Mouse (Mus musculus) midbrain, embryonic 16.5 days (tissue): ENCODE data around the gene Uhrf1. TPM values are rescaled to one million over a fixed set of nuclear protein-coding genes. Genes with fewer than 3 reads are reported as not detected.
A peak's percentile ranks its signal among the peaks of the same experiment; 100 is the strongest.

Experiments used
- ATAC-seq: fragments of 200-750 bp; cut with Nextera tagmentation; 2 replicates; pipeline ENCODE4 v1.8.0; 2017; ENCODE audit warnings: moderate TSS enrichment
- H3K27ac ChIP-seq: fragments of 300-500 bp; sonication (generic); 2 replicates; pipeline ENCODE4 v1.5.1; 2014; ENCODE audit warnings: mild to moderate bottlenecking, low read length, mixed read lengths
- H3K27me3 ChIP-seq: fragments of 300-500 bp; sonication (generic); 2 replicates; pipeline ENCODE4 v1.6.1; 2014; ENCODE audit warnings: low read depth, low read length, mixed read lengths; ENCODE audit not compliant: control insufficient read depth, insufficient read depth
- H3K36me3 ChIP-seq: fragments of 300-500 bp; sonication (generic); 2 replicates; pipeline ENCODE4 v1.6.1; 2014; ENCODE audit warnings: mild to moderate bottlenecking, low read length, moderate library complexity, mixed read lengths; ENCODE audit not compliant: control insufficient read depth, insufficient read depth
- H3K4me1 ChIP-seq: fragments of 300-500 bp; sonication (generic); 2 replicates; pipeline ENCODE4 v1.6.1; 2014; ENCODE audit warnings: mild to moderate bottlenecking, low read length, mixed read lengths; ENCODE audit not compliant: control insufficient read depth, insufficient read depth
- H3K4me2 ChIP-seq: fragments of 300-500 bp; sonication (generic); 2 replicates; pipeline ENCODE4 v1.6.1; 2014; ENCODE audit warnings: mild to moderate bottlenecking, low read length, mixed read lengths
- H3K4me3 ChIP-seq: fragments of 300-500 bp; sonication (generic); 2 replicates; pipeline ENCODE4 v1.5.1; 2014; ENCODE audit warnings: low read depth, mild to moderate bottlenecking, low read length, moderate library complexity, mixed read lengths
- H3K9ac ChIP-seq: fragments of 300-500 bp; sonication (generic); 2 replicates; pipeline ENCODE4 v1.6.1; 2014; ENCODE audit warnings: low read depth, low read length, mixed read lengths
- H3K9me3 ChIP-seq: fragments of 300-500 bp; sonication (generic); replicated peaks from 2 replicates; pipeline ENCODE4 v1.6.1; 2014; ENCODE audit warnings: mild to moderate bottlenecking, low read length, mixed read lengths; ENCODE audit not compliant: control insufficient read depth, poor library complexity, severe bottlenecking
- WGBS: fragments of 180-500 bp; shearing (Covaris S2); extraction: QIAGEN DNeasy Blood & Tissue Kit; methylation state at CpG from one replicate; pipeline ENCODE4 v1.1.7; 2014; 5-methylcytosine and 5-hydroxymethylcytosine counted together
- polyA plus RNA-seq: library from polyadenylated mRNA; unstranded; fragments of >200 nt; fragmentation: Nextera tagmentation; extraction: Ambion mirVana; gene quantifications from 2 replicates; pipeline ENCODE4 v1.2.1, GENCODE M21; 2015

Uhrf1 gene
- polyA plus RNA-seq, 1 experiment from 2014 or later = 11.6 TPM

DNA sequence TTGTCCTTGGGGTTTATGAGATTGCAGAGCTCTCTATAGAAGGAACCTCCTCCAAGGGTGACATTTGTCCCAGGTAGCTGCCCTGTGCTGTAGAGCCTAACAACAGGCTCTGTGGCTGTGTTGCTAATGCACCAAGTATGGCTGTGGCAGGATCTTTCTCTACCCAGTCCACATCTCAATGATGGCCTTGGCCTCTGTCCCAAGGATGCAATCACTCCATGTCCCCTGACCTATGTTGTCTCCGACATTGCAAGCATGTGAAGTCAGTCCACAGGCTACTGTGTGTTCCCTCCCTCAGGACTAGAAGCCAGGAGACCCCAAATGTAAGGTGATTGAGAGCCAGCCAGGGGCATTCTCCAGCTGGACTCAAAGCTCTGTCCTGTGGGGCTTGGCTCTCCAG, 56.7 kb downstream of the Uhrf1 start:
- ATAC-seq = no peak
- Histone ChIP-seq H3K9ac (no peak overlapping the region), H3K4me1 (peaks cover 3% of the 10 kb centered on the region; the same call in 1 of the 2 replicates), H3K9me3 (no peaks in the 10 kb centered on the region), H3K27me3 (no peaks in the 10 kb centered on the region), H3K27ac (peak overlapping the region; percentile 10; the same call in 1 of the 2 replicates), H3K36me3 (peaks cover 13% of the 10 kb centered on the region; the same call in 1 of the 2 replicates), H3K4me3 (no peak overlapping the region), H3K4me2 (no peak overlapping the region)
- 87% methylated on average over 1 of the region's 1 CpGs for WGBS

DNA sequence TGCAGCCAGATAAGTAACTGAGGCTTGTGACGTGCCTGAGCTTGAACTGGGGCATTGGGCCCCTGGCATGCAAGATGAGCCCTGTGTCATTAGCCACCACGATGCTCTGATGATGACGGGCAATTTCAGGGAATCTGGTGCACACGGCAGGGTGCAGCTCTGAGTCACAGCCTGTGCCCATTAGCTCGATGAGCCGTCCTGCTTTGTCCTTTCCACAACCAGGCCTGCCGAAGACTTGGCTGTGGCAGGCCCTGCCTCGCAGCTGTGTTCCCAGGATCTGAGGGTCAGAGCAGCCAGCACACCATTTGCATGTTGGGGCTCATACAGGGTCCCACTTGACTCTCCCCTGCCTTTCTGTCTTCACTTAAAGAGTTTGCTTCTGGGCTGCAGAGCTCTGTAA, 57.3 kb downstream of the Uhrf1 start:
- no peak overlapping the region for H3K4me2 ChIP-seq
- H3K36me3 ChIP-seq = peaks cover 7% of the 10 kb centered on the region; the same call in 1 of the 2 replicates
- no peak overlapping the region for H3K4me3 ChIP-seq
- 50% methylated on average over 8 of the region's 8 CpGs for WGBS
- peaks cover 3% of the 10 kb centered on the region; the same call in 1 of the 2 replicates for H3K4me1 ChIP-seq
- H3K27me3 ChIP-seq = no peaks in the 10 kb centered on the region
- no peak for ATAC-seq
- 0 out of 2 replicates have a peak overlapping the region, but pooled peaks have one; percentile 11 for H3K9ac ChIP-seq
- peak overlapping the region; percentile 19 for H3K27ac ChIP-seq
- H3K9me3 ChIP-seq = no peaks in the 10 kb centered on the region

DNA sequence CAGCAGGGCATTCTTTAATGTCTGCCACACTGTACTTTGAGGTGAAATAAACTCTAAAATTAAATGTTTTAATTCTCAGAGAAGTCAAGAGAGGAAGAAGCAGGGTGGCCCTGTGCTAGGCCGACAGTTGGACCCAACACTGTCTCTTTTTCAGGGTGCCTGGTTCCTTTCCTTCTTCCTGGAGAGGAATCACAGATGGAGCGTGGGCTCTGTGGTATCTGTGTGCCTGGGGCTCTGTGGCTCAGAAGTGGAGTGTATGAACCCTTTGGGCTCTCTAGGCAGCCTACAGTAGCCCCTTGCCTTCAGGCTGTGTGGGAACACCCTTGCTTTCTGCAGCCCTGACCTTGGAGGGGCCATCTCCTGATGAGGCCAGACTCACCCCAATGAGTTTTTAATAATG, 58.4 kb downstream of the Uhrf1 start:
- Histone ChIP-seq H3K27me3 (no peaks in the 10 kb centered on the region), H3K36me3 (peaks cover 2% of the 10 kb centered on the region; the same call in 1 of the 2 replicates), H3K27ac (no peak overlapping the region), H3K9me3 (no peaks in the 10 kb centered on the region), H3K4me3 (no peak overlapping the region), H3K9ac (no peak overlapping the region), H3K4me2 (no peak overlapping the region), H3K4me1 (peaks cover 8% of the 10 kb centered on the region; the same call in 1 of the 2 replicates)
- 78% methylated on average over 2 of the region's 2 CpGs for WGBS
- no peak for ATAC-seq

DNA sequence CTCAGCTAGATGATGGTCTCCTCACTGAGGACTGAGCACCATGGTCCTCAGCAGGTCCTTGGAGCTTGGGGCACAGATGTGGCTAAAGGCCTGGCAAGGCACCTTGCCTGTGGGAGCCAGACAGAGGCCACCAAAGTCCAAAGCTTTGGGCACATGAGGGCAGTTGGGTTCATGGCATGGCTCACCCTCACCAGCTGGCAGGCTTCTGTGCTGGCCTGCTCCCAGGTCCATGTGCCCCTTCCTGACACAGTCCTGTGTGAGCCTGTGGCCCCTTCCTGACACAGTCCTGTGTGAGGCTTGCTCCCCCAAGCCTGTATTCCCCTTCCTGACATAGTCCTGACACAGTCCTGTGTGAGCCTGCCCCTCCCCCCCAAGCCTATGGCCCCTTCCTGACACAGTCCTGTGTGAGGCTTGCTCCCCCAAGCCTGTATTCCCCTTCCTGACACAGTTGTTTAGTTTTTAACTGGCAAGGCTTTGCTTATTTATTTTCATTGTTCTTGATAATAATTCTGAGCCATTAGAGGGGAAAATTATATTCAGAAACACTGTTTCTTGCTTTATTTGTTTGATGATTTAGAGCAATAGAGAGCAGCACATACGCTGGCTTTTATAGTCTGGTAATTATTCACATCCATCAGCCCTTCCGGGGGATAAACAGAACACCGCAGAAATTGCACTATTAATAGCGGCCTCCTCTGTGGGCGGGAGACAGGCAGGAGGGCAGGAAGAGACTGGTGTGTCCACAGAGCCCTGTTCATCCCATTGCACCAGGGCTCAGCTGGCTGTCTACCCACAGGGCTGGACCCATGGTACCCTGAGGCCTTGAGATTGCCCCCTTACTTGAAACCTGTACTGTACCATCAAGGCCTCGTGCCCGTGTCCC, 62.9 kb downstream of the Uhrf1 start:
- no peak overlapping the region for H3K4me2 ChIP-seq
- H3K9ac ChIP-seq = peak overlapping the region; percentile 38; the same call in 1 of the 2 replicates
- peaks cover 12% of the 10 kb centered on the region; the same call in 1 of the 2 replicates for H3K36me3 ChIP-seq
- H3K9me3 ChIP-seq = no peaks in the 10 kb centered on the region
- 57% methylated on average over 7 of the region's 7 CpGs for WGBS
- H3K27me3 ChIP-seq = no peaks in the 10 kb centered on the region
- no peak overlapping the region for H3K4me3 ChIP-seq
- ATAC-seq = 0 out of 2 replicates have a peak, but pooled peaks have one; percentile 23
- H3K4me1 ChIP-seq = peaks cover 4% of the 10 kb centered on the region; the same call in 1 of the 2 replicates
- peak overlapping the region; percentile 64 for H3K27ac ChIP-seq

DNA sequence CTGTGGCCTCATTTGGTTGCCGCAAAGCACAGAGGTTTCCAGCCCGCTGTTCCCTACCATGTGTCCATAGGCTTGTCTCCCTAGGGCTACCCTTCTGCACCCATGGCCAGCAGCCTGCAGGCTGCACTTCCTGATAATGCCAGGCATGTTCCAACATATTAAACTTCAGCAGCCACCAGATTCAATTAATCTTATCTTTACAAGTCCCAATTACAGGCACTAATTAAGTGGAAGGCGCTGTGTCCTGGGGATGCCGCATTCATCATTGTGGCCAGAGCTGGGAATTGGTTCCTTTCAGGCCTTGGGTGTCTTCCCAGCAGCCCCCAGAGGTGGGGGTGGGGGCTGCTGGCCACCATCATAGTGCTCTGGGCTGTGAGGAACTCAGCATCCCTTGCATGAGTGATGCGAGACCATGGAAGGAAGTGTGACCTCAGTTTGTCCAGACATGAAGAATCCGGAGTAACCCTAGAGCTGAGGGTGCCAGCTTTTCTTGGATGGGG, 65.2 kb downstream of the Uhrf1 start:
- Histone ChIP-seq H3K9me3 (no peaks in the 10 kb centered on the region), H3K4me3 (no peak overlapping the region), H3K27me3 (no peaks in the 10 kb centered on the region), H3K4me1 (peaks cover 4% of the 10 kb centered on the region; the same call in 1 of the 2 replicates), H3K9ac (no peak overlapping the region), H3K27ac (no peak overlapping the region), H3K36me3 (peaks cover 25% of the 10 kb centered on the region), H3K4me2 (no peak overlapping the region)
- WGBS = 89% methylated on average over 6 of the region's 6 CpGs
- ATAC-seq = no peak

DNA sequence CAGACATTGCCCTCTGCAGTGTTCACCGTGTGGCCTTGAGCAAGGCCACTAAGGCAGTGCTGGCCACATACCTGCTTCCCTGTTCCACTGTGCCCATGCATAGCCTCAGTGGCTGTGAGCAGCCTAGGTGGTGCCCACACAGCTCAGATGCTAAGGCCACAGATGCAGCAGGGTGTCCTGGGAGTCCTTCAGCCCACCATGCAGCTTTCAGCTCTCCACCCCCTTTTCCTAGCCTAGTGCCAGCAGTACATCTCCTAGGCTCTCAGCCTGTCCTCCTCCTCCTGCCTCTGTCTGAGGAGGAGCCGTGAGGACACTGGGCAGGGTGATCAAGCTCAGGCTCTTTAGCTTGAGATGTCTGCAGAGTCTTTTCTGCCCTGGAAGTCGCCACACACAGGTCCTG, 67.0 kb downstream of the Uhrf1 start:
- no peaks in the 10 kb centered on the region for H3K9me3 ChIP-seq
- 88% methylated on average over 3 of the region's 3 CpGs for WGBS
- ATAC-seq = no peak
- peaks cover 34% of the 10 kb centered on the region for H3K36me3 ChIP-seq
- peaks cover 4% of the 10 kb centered on the region; the same call in 1 of the 2 replicates for H3K4me1 ChIP-seq
- H3K27me3 ChIP-seq = no peaks in the 10 kb centered on the region
- H3K4me2 ChIP-seq = no peak overlapping the region
- H3K9ac ChIP-seq = no peak overlapping the region
- no peak overlapping the region for H3K4me3 ChIP-seq
- H3K27ac ChIP-seq = no peak overlapping the region

DNA sequence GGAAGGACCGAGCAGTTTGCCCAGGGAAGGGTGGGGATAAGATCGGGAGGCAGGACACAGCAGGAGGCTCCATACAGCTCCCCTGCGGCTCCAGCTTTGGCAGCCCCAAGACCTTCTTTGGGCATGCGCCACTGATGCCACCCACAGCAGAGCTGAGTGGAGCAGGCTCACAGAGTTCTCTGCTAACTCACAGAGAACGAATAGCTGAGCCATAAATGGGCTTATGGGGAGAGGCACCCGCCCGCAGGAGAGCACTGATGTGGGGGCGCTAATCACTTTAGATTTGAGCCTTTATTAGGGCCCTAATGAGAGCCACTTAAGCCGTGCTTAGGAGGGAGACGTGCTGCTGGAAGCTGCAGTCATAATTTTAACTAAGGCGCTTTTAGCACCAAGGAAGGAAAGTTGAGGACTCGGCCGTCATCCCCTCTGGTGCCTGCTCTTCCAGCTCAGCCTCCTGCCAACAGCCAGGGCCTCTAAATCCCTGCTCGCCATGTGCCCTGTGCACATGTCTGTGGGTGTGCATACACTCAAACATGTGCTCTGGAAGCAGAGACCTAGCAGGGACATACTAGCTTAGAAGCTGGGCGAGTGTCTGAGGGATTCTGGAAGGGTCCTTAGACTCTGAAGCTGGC, 68.0 kb downstream of the Uhrf1 start:
- no peaks in the 10 kb centered on the region; the same call in 1 of the 2 replicates for H3K4me1 ChIP-seq
- H3K4me3 ChIP-seq = no peak overlapping the region
- H3K4me2 ChIP-seq = no peak overlapping the region
- H3K27me3 ChIP-seq = no peaks in the 10 kb centered on the region
- H3K9ac ChIP-seq = no peak overlapping the region
- 76% methylated on average over 15 of the region's 15 CpGs for WGBS
- H3K9me3 ChIP-seq = no peaks in the 10 kb centered on the region
- no peak overlapping the region for H3K27ac ChIP-seq
- ATAC-seq = no peak
- H3K36me3 ChIP-seq = peaks cover 38% of the 10 kb centered on the region

DNA sequence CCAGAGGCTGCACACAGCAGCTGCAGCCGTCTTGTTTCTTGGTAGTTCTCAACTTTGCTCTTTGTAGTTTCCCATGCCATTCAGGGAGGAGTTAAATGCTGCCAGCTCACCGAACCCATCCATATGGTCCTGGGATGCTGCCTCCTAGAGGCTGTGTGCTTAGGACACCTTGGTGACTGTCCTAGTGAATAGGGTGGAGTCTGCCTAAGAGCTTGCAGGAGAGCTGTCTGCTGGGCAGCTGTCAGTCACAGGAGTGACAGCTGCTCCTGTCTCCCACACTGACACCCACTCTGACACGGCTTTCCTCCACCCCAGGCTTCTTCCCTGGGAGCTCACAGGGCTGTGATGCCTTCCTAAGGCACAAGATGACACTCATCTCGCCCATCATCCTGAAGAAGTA, 69.0 kb downstream of the Uhrf1 start:
- Histone ChIP-seq H3K27me3 (no peaks in the 10 kb centered on the region), H3K36me3 (peaks cover 42% of the 10 kb centered on the region), H3K4me2 (no peak overlapping the region), H3K4me3 (no peak overlapping the region), H3K4me1 (no peaks in the 10 kb centered on the region), H3K27ac (0 out of 2 replicates have a peak overlapping the region, but pooled peaks have one; percentile 17), H3K9ac (no peak overlapping the region), H3K9me3 (no peaks in the 10 kb centered on the region)
- no peak for ATAC-seq
- WGBS = 69% methylated on average over 4 of the region's 4 CpGs
